ENCODE assay signal across 9 mouse cellular contexts in genomic region chr11:114523444-114524238, GRCm38 (mm10).
A peak's percentile ranks its signal among the peaks of the same experiment; 100 is the strongest.
DNase-seq lines count a peak whose midpoint lies in the region; ATAC-seq and TF ChIP-seq lines count a peak whose summit lies in the region.
"Had no signal": no experiment of that assay in that cellular context is flagged by ENCODE, and none has a peak within 500 bp of the region (broad histone marks: within the 10 kb centered on the region; RNA-seq: fewer than 3 reads in every experiment).

No protein-coding gene starts in this region.

- H3K4me3 ChIP-seq in midbrain, embryonic 10.5 days: no peak overlapping the region
- no peak overlapping the region for H3K4me3 ChIP-seq in midbrain, embryonic 15.5 days
- H3K4me3 ChIP-seq in kidney, postnatal 0 days (replicated peaks; ENCODE audit: low read depth, low read length): no peak overlapping the region
- no peak overlapping the region for H3K4me3 ChIP-seq in liver, postnatal 0 days (ENCODE audit: low read depth, low read length)
- H3K4me3 ChIP-seq: embryonic facial prominence, embryonic 15.5 days had no signal

- TF ChIP-seq EP300 in liver, postnatal 0 days (IDR thresholded peaks at IDR 0.05; ENCODE audit: low read depth): no peak

- H3K4me2 ChIP-seq in midbrain, embryonic 15.5 days: no peak overlapping the region
- H3K4me2 ChIP-seq in kidney, postnatal 0 days (ENCODE audit: low read length): no peak overlapping the region
- no peak overlapping the region for H3K4me2 ChIP-seq in liver, postnatal 0 days (ENCODE audit: low read depth, low read length)
- H3K4me2 ChIP-seq: embryonic facial prominence, embryonic 15.5 days had no signal

- no peak for ATAC-seq in midbrain, embryonic 15.5 days (replicated peaks)
- no peak for ATAC-seq in kidney, postnatal 0 days (replicated peaks; ENCODE audit: low FRiP score, low read depth)
- no peak for ATAC-seq in liver, postnatal 0 days

- H3K9me3 ChIP-seq in midbrain, embryonic 10.5 days (replicated peaks): no peaks in the 10 kb centered on the region
- H3K9me3 ChIP-seq in midbrain, embryonic 15.5 days: no peaks in the 10 kb centered on the region
- H3K9me3 ChIP-seq in kidney, postnatal 0 days (replicated peaks; ENCODE audit: low read length): no peaks in the 10 kb centered on the region
- H3K9me3 ChIP-seq in liver, postnatal 0 days (ENCODE audit: low read length): no peaks in the 10 kb centered on the region
- H3K9me3 ChIP-seq: embryonic facial prominence, embryonic 15.5 days had no signal

- H3K4me1 ChIP-seq in midbrain, embryonic 10.5 days: peaks cover 11% of the 10 kb centered on the region
- H3K4me1 ChIP-seq in midbrain, embryonic 15.5 days: peaks cover 7% of the 10 kb centered on the region; the same call in 1 of the 2 replicates
- H3K4me1 ChIP-seq in kidney, postnatal 0 days (replicated peaks; ENCODE audit: insufficient read depth, low read length): no peaks in the 10 kb centered on the region
- H3K4me1 ChIP-seq in liver, postnatal 0 days (ENCODE audit: insufficient read depth): no peaks in the 10 kb centered on the region

- DNase-seq in midbrain, embryonic 10.5 days (ENCODE audit: low spot score): peak; percentile 83
- peak; percentile 74 for DNase-seq in cerebellum, adult 18-20 months
- peak; percentile 59 for DNase-seq in forelimb bud, embryonic 11.5 days (ENCODE audit: low read depth, low spot score)
- DNase-seq in kidney, postnatal 0 days (ENCODE audit: low spot score): peak; percentile 77
- peak; percentile 80 for DNase-seq in liver, postnatal 0 days
- peak; percentile 68 for DNase-seq in retina, postnatal 7 days (ENCODE audit: low read depth, low spot score)
- peak; percentile 77 to 84 for DNase-seq in thymus, postnatal 36 days

- TF ChIP-seq CTCF in kidney, postnatal 0 days (IDR thresholded peaks at IDR 0.05; ENCODE audit: low read depth): peak; percentile 92
- peak; percentile 89 for TF ChIP-seq CTCF in liver, postnatal 0 days (IDR thresholded peaks at IDR 0.05; ENCODE audit: low read depth)

- H3K36me3 ChIP-seq in midbrain, embryonic 10.5 days: no peaks in the 10 kb centered on the region
- H3K36me3 ChIP-seq in midbrain, embryonic 15.5 days (replicated peaks): no peaks in the 10 kb centered on the region
- no peaks in the 10 kb centered on the region for H3K36me3 ChIP-seq in kidney, postnatal 0 days (ENCODE audit: insufficient read depth, low read length)
- no peaks in the 10 kb centered on the region for H3K36me3 ChIP-seq in liver, postnatal 0 days (replicated peaks; ENCODE audit: insufficient read depth, low read length)
- H3K36me3 ChIP-seq: embryonic facial prominence, embryonic 15.5 days had no signal

- no peak overlapping the region for H3K9ac ChIP-seq in midbrain, embryonic 15.5 days
- H3K9ac ChIP-seq in kidney, postnatal 0 days (ENCODE audit: low read depth, low read length): no peak overlapping the region
- H3K9ac ChIP-seq in liver, postnatal 0 days (replicated peaks): no peak overlapping the region
- H3K9ac ChIP-seq: embryonic facial prominence, embryonic 15.5 days had no signal

- 52% methylated on average over 6 of the region's 6 CpGs for WGBS in midbrain, embryonic 10.5 days
- WGBS in midbrain, embryonic 15.5 days: 45% methylated on average over 6 of the region's 6 CpGs
- WGBS in kidney, postnatal 0 days: 41% methylated on average over 6 of the region's 6 CpGs
- WGBS in liver, postnatal 0 days (ENCODE audit: insufficient replicate concordance): 38% methylated on average over 6 of the region's 6 CpGs

- H3K27ac ChIP-seq in midbrain, embryonic 10.5 days (replicated peaks): no peak overlapping the region
- no peak overlapping the region for H3K27ac ChIP-seq in midbrain, embryonic 15.5 days
- H3K27ac ChIP-seq in kidney, postnatal 0 days: no peak overlapping the region
- H3K27ac ChIP-seq in liver, postnatal 0 days (ENCODE audit: low read depth): no peak overlapping the region
- H3K27ac ChIP-seq: embryonic facial prominence, embryonic 15.5 days had no signal

- H3K27me3 ChIP-seq in midbrain, embryonic 10.5 days (ENCODE audit: low read depth, poor library complexity, severe bottlenecking): no peaks in the 10 kb centered on the region
- no peaks in the 10 kb centered on the region for H3K27me3 ChIP-seq in midbrain, embryonic 15.5 days (replicated peaks)
- H3K27me3 ChIP-seq in kidney, postnatal 0 days (ENCODE audit: insufficient read depth, low read length): no peaks in the 10 kb centered on the region
- H3K27me3 ChIP-seq in liver, postnatal 0 days (ENCODE audit: insufficient read depth, low read length): no peaks in the 10 kb centered on the region
- H3K27me3 ChIP-seq: embryonic facial prominence, embryonic 15.5 days had no signal
